ENCODE assay signal across 17 mouse cellular contexts in genomic region chr2:73860046-73860624, GRCm38 (mm10). TPM values are rescaled to one million over a fixed set of nuclear protein-coding genes. Genes with fewer than 3 reads are reported as not detected.
DNase-seq lines count a peak whose midpoint lies in the region; TF ChIP-seq lines count a peak whose summit lies in the region.
"Had no signal": no experiment of that assay in that cellular context is flagged by ENCODE, and none has a peak within 500 bp of the region (broad histone marks: within the 10 kb centered on the region; RNA-seq: fewer than 3 reads in every experiment).

No protein-coding gene starts in this region.

- no peak for TF ChIP-seq POLR2A in embryonic fibroblast, embryonic 13.5 days (IDR thresholded peaks at IDR 0.05; ENCODE audit: low read depth, low read length)

- DNase-seq in cerebellum, adult 9-10 months, result peak; percentile 30
- DNase-seq in cerebellum, postnatal 36 days, result no peak
- DNase-seq in 416B (ENCODE audit: low read depth) (peak; percentile 49), R1 (ENCODE audit: low read depth, low spot score) (peak; percentile 82)
- no peak for DNase-seq in right cerebral cortex, adult 18-20 months
- no peak for DNase-seq in cerebellum, adult 9-11 months
- no peak for DNase-seq in cerebellum, postnatal 10 days
- DNase-seq: forebrain, postnatal 0 days; gastrocnemius, postnatal 14 days; layer of hippocampus, adult 9-11 months; left cerebral cortex, postnatal 4 days; lung, postnatal 4 days; spleen, adult 18-20 months had no signal

- H3K27ac ChIP-seq in embryonic fibroblast, embryonic 13.5 days (ENCODE audit: insufficient read depth, low read length), result peak overlapping the region; percentile 62; the same call in 1 of the 2 replicates
- H3K27ac ChIP-seq: kidney, embryonic 15.5 days; midbrain, embryonic 15.5 days; neural tube, embryonic 12.5 days had no signal

- no peak overlapping the region for H3K4me3 ChIP-seq in embryonic fibroblast, embryonic 13.5 days (ENCODE audit: insufficient read depth, low read length)
- H3K4me3 ChIP-seq: kidney, embryonic 15.5 days; midbrain, embryonic 15.5 days; neural tube, embryonic 12.5 days had no signal

- H3K4me1 ChIP-seq in embryonic fibroblast, embryonic 13.5 days (ENCODE audit: control insufficient read depth, insufficient read depth, low read length), result no peaks in the 10 kb centered on the region
- H3K4me1 ChIP-seq: kidney, embryonic 15.5 days; midbrain, embryonic 15.5 days; neural tube, embryonic 12.5 days had no signal

- no peak for TF ChIP-seq CTCF in embryonic fibroblast, embryonic 13.5 days (IDR thresholded peaks at IDR 0.05; ENCODE audit: borderline replicate concordance, insufficient read depth, low read length)

RNA-seq across cellular contexts. Expression of gene Atf2, which starts 32.3 kb away (rescaled TPM):
- 77.2 and 79.4 TPM in 2 replicates for polyA plus RNA-seq in embryonic fibroblast, embryonic 13.5 days (2011; ENCODE audit: insufficient read length, low read depth, missing spikeins)

RNA-seq across cellular contexts. Expression of gene Atp5g3, which starts 51.0 kb away (rescaled TPM):
- 388 and 438 TPM in 2 replicates for polyA plus RNA-seq in embryonic fibroblast, embryonic 13.5 days (2011; ENCODE audit: insufficient read length, low read depth, missing spikeins)

Comparison
In these comparisons a context has a peak if more than half of its experiments do, and no peak if none do; other contexts are left out.
1. DNase-seq: peak in cerebellum, adult 9-10 months (single experiment), 416B (single experiment) and R1 (single experiment); none in cerebellum, postnatal 36 days (0 of 2), right cerebral cortex, adult 18-20 months (single experiment), cerebellum, adult 9-11 months (single experiment) and cerebellum, postnatal 10 days (0 of 2).